Mouse (Mus musculus) cerebellum, postnatal 36 days (tissue): ENCODE results near the gene Srxn1.

Source experiments
- DNase-seq, 2 experiments: peaks; one replicate each; pipeline ENCODE4 v3.0.0; 2021 to 2022; ENCODE audit warnings: mixed read lengths in 2 of 2

The Srxn1 gene

DNA sequence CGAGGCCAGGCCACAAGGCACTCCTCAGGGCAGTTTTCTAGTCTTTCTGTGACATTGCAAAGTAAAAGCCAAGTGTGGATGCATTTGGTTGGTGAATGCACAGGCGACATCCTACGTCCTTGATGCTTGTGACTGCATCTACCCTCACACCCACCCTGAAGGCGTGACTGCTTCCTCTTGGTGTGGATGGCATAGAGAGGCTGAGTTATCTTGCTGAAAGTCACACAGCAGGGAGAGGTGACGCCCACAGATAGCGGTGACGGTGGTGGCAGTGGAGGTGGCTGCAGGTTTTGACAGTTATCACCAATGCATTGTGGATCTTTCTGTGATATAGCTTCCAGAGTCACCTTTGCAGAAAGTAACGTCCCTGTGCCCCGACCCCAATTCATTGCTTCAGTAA is 17.6 kb downstream of the Srxn1 start:
- DNase-seq: no peak

DNA sequence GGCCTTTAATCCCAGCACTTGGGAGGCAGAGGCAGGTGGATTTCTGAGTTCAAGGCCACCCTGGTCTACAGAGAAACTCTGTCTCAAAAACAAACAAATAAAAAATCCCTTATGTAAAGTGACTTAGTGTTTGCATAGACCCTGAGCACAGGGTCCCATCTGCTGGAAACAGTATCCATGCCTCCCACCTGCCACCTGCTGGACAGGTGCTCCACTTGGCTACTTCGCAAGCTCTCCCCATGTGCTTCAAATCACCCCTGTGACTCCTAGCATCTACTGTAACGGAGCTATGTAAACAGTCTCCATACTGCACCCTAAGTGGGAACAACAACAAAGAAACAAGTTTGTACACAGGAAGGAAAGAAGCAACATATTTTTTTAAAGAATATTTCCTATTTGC is 23.3 kb downstream of the Srxn1 start:
- no peak for DNase-seq

DNA sequence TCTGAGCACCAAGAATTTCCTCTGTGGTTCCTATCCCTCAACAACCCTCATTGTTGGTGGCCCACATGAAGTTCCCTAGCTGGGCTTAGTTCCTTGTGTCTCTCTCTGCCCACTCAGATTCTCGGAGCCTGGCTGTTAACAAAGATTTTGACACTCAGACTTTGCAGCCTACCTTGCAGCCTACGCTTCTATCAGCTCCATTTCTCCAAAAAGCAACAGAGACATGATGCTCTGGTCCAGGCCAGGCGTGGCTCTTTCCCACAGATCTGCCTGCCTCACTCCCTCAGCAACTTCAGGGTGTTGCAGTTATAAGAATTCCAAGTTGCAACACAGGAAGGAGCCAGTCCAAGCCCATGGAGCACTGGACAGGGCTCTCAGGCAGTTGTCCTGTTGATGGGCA is 24.5 kb downstream of the Srxn1 start:
- no peak for DNase-seq

DNA sequence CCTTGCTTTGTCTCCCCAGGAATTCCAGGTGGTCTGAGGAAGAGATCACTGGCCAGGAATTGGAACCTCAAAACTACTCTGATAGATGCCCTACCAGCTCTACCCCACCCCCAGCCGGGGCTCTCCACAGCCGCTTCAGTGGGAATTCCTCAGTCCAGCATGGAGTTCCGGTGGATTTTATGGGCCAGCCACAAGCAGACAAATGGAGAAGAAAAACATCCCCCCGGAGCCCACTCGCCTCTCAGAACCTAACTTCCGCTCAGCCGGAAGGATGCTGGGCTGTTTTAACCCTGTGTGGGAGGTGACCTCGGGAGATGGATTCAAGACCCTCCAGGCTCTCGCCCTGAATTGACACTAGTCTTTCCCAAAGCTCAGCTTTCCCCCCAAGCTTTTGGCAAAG is 26.7 kb downstream of the Srxn1 start:
- no peak for DNase-seq

GRCm38 (mm10) chr2:152132691-152133090 is 27.4 kb downstream of the Srxn1 start:
- DNase-seq: no peak

DNA sequence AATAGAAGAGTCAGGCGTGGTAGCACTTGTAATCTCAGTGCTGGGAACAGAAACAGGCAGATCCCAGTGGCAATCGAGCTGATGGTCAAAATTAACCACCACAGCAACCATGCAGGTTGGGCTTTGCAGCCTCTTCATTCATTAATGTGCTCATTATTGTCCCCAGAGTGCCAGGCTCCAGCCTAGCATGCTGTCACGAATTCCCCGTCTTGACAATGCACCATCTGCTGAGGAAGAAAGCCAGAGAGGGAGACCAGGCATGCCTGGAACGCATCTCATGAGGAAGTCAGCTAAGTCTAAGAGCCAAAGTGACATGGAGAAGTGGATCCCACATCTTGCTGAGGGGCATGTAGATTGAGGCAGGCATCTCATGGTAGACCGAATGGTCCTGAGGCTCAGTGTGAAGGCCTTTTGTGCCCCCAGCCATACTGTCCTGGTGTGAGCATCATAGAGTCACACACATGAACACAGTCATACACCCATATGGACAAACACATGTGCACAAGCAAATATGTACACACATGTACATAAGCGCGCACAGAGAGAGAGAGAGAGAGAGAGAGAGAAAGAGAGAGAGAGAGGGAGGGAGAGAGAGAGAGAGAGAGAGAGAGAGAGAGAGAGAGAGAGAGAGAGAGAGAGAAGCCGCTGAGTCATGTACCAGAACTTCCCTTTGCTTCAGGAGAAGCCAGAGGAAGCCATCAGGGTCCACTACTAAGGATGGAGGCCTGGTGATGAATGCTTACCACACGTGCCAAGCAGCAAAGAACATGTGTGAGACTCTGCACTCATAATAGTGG is 34.1 kb downstream of the Srxn1 start:
- peak; percentile 37 to 41 for DNase-seq

- no peak for DNase-seq
Observed at GRCm38 (mm10) chr2:152140941-152141340, 35.6 kb downstream of the Srxn1 start.

DNA sequence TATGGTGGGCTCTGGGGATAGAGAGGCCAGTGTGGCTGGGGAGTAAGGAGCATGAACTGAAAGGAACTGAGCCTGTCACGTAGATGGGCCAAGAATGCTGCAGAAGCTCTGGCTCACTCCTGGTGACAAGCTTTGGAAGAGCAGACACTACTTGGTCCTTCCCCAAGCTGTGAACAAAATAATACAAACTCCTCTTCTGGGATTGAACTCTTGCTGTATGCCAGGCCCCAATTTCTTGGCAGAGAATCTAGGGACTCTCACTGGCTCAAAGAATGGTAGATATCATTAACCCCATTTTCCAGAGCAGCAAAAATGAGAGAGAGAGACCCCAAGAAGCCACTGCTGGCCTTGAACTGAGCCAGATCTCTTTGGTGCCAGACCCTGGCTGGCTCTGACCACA is 36.2 kb downstream of the Srxn1 start:
- no peak for DNase-seq

GRCm38 (mm10) chr2:152142046-152142445 is 36.7 kb downstream of the Srxn1 start:
- no peak for DNase-seq

- DNase-seq: no peak
Observed at GRCm38 (mm10) chr2:152142571-152142970, 37.3 kb downstream of the Srxn1 start.

DNA sequence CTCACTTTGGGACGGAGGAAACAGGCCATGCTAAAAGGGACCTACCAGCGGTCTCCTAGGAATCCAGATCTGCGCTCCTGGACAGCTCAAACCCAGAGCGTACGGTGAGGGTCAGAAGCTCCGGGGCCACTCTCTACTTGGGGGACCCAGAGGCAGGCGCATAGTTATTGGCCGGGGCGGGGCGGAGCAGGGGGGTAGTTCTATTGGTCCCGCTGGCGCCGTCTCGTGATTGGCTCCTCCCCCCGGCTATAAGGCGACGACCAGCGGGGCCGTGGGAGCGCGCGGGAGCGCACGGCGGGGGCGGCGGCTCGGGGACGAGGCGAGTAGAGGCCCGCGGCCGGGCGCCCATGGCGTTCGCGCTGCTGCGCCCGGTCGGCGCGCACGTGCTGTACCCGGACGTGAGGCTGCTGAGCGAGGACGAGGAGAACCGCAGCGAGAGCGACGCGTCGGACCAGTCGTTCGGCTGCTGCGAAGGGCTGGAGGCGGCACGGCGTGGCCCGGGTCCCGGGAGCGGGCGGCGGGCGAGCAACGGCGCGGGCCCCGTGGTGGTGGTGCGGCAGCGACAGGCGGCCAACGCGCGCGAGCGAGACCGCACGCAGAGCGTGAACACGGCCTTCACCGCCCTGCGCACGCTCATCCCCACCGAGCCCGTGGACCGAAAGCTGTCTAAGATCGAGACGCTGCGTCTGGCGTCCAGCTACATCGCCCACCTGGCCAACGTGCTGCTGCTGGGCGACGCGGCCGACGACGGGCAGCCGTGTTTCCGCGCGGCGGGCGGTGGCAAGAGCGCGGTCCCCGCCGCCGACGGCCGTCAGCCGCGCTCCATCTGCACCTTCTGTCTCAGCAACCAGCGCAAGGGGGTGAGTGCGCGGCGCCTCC is 38.2 kb downstream of the Srxn1 start, which contains the start of gene Tcf15:
Gene Tcf15, plus strand, starts transcription at position 283 of the 879 bp plus-strand sequence.
- peak; percentile 10 to 28 for DNase-seq

- DNase-seq: no peak
Observed at GRCm38 (mm10) chr2:152144158-152144450, 38.8 kb downstream of the Srxn1 start.

DNA sequence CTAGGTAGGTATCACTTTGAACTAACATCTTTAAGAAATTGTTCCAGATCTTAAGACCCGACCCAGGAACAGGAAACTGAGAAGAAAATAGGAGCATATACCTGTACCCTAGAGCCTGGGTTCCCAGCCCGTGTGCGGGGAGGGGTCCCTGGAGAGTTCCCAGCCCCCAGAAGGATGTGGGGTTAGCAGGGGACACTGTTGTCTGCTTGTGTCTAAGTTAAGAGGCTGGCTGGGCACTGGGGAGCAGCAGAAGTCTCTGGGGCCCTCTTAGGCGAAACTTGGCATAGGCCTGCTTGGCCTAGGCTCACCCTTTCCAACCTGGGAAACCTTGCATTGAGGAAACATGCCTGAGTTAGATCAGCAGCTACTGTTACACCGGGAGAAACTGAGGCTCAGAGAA is 39.2 kb downstream of the Srxn1 start:
- DNase-seq: no peak

- no peak for DNase-seq
Observed at GRCm38 (mm10) chr2:152145711-152146110, 40.4 kb downstream of the Srxn1 start.

GRCm38 (mm10) chr2:152147079-152147478 is 41.8 kb downstream of the Srxn1 start:
- no peak for DNase-seq

DNA sequence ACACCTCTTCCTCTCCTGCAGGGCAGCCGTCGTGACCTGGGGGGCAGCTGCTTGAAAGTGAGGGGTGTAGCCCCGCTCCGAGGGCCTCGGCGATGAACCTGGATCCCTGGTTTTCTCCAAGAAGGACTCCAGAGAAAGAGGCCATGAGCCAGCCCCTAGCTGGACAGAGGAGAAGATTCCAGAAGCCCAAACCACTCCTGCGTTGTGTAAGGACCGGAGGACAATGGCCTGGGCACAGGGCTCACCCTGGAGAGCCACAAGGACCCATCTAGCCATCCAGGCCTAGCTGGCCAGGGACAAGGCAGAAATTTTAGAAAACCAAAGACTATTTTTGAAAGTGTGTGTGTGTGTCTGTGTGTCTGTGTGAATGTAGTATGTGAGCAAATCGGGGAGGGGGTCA is 43.4 kb downstream of the Srxn1 start:
- DNase-seq: no peak

DNA sequence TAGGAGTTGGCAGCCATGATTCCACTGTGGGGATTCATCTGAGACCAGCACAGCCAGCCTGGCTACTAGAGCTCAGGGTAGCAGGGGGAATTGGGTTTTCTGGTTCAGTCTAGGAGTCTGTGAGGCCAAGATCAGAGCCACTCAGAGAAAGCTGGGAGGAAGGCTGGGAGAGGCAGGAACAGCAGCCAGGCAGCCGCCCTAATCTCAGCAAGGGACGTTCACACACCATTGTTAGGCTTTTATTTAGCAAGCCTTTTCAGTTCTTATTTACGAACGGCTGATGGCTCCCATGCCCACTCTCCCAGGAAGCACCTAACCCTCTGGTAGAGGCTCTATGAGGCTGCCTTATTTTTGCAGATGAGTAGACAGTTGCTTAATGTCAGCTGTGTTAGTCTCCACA is 44.6 kb downstream of the Srxn1 start:
- no peak for DNase-seq

DNA sequence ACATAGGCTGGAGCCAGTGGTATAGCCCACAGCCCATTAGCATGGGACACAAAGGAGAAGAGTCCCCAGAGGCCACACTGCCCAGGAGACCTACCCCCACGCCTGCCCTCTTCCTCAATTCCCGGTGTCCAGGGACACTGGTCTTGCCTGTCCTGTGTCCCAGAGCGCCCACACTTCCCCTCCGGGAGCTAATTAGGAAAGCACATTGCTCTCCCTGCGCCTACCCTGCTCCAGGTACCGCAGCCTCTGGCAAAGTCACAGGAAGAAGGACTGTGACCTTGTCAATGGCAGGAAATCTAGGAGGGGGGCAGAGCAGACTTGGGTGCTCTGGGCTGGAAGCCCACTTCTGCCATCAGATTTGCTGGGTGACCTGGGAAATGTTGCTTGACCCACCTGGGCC is 45.1 kb downstream of the Srxn1 start:
- no peak for DNase-seq

- DNase-seq: no peak
Observed at GRCm38 (mm10) chr2:152153361-152153760, 48.0 kb downstream of the Srxn1 start.

DNA sequence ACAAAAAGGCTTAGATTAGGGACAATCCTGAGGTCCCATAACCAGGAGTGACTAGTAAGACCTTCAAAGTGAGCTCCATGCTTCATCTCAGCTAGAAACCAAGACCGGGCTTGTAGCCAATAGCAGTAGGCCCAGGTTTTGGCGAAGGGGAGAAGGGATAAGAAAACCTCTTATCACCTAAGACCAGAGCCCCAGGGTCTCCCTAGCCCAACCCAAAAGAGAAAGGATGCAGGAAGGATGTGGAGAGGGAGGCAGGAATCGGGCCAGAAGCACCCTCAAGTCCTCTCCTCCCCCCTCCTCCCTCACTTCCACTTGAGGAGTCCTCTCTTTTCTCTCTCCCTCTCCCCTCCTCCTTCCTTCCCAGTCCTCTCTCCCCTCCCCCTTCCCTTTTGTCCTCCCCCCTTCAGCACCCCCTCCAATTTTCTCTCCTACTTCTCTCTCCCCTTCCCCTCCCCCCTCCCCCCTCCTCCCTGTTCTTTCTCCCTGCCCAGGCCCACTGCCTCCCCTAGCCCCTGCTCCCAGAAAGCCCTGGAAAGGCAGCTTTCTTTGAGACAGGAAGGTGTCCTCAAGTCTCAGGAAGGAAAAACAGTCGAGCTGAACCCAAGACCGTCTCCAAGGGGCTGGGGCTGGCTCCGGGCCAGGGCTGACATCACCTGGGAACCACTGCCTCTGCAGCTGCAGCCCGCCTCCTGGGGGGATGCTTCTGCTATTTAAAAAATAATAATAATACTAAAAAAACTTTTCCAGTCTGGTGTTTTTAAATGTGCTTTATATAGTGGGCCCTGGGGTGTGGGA is 50.3 kb downstream of the Srxn1 start:
- no peak for DNase-seq

- no peak for DNase-seq
Observed at GRCm38 (mm10) chr2:152156471-152156870, 51.2 kb downstream of the Srxn1 start.

- no peak for DNase-seq
Observed at GRCm38 (mm10) chr2:152159487-152159886, 54.2 kb downstream of the Srxn1 start.
